Mouse (Mus musculus): ENCODE results near the gene March10. TPM values are rescaled to one million over a fixed set of nuclear protein-coding genes. Genes with fewer than 3 reads are reported as not detected.

The March10 gene
- total and polyA plus RNA-seq, 2 experiments = not detected

- no peaks in the 10 kb centered on the region for H3K79me2 ChIP-seq (ENCODE audit: control insufficient read depth, insufficient read depth, low read length)
- WGBS = 76% methylated on average over 9 of the region's 9 CpGs
Measured at GRCm38 (mm10) chr11:105465488-105465887, 9.0 kb upstream of the March10 start.

GRCm38 (mm10) chr11:105464430-105464967 is 8.0 kb upstream of the March10 start:
- Histone ChIP-seq H3K36me3 (ENCODE audit: control insufficient read depth, insufficient read depth, low read length) (no peaks in the 10 kb centered on the region), H3K9ac (ENCODE audit: low read depth, low read length) (no peak overlapping the region), H3K79me2 (ENCODE audit: control insufficient read depth, insufficient read depth, low read length) (no peaks in the 10 kb centered on the region), H3K4me1 (ENCODE audit: control insufficient read depth, insufficient read depth, low read length) (no peaks in the 10 kb centered on the region), H3K27me3 (ENCODE audit: control insufficient read depth, insufficient read depth, low read length) (no peaks in the 10 kb centered on the region), H3K4me3 (ENCODE audit: insufficient read depth, low read depth, low read length) (no peak overlapping the region), H3K27ac (replicated peaks; ENCODE audit: insufficient read depth, low read depth, low read length) (no peak overlapping the region)
- DNase-seq (ENCODE audit: extremely low read depth, low read depth, low spot score) = no peak
- TF ChIP-seq CTCF (IDR thresholded peaks at IDR 0.05; ENCODE audit: low read depth, low read length) = no peak
- TF ChIP-seq POLR2A (IDR thresholded peaks at IDR 0.05; ENCODE audit: extremely low read depth, insufficient read depth, low read length) = no peak
- 65% methylated on average over 8 of the region's 8 CpGs for WGBS

More at GRCm38 (mm10) chr11:105465488-105465887, 9.0 kb upstream of the March10 start:
- no peaks in the 10 kb centered on the region for H3K27me3 ChIP-seq (ENCODE audit: control insufficient read depth, insufficient read depth, low read length)
- no peaks in the 10 kb centered on the region for H3K36me3 ChIP-seq (ENCODE audit: control insufficient read depth, insufficient read depth, low read length)
- TF ChIP-seq POLR2A (IDR thresholded peaks at IDR 0.05; ENCODE audit: extremely low read depth, insufficient read depth, low read length) (no peak), CTCF (IDR thresholded peaks at IDR 0.05; ENCODE audit: low read depth, low read length) (no peak)
- no peak overlapping the region for H3K9ac ChIP-seq (ENCODE audit: low read depth, low read length)
- no peak for DNase-seq (ENCODE audit: extremely low read depth, low read depth, low spot score)
- no peak overlapping the region for H3K27ac ChIP-seq (replicated peaks; ENCODE audit: insufficient read depth, low read depth, low read length)
- H3K4me3 ChIP-seq (ENCODE audit: insufficient read depth, low read depth, low read length) = no peak overlapping the region
- H3K4me1 ChIP-seq (ENCODE audit: control insufficient read depth, insufficient read depth, low read length) = no peaks in the 10 kb centered on the region

GRCm38 (mm10) chr11:105459900-105460299 is 3.4 kb upstream of the March10 start:
- DNase-seq (ENCODE audit: extremely low read depth, low read depth, low spot score) = peak; percentile 18
- Histone ChIP-seq H3K27ac (replicated peaks; ENCODE audit: insufficient read depth, low read depth, low read length) (no peak overlapping the region), H3K27me3 (ENCODE audit: control insufficient read depth, insufficient read depth, low read length) (peaks cover 5% of the 10 kb centered on the region; the same call in 1 of the 2 replicates), H3K79me2 (ENCODE audit: control insufficient read depth, insufficient read depth, low read length) (no peaks in the 10 kb centered on the region), H3K4me1 (ENCODE audit: control insufficient read depth, insufficient read depth, low read length) (no peaks in the 10 kb centered on the region), H3K36me3 (ENCODE audit: control insufficient read depth, insufficient read depth, low read length) (no peaks in the 10 kb centered on the region), H3K4me3 (ENCODE audit: insufficient read depth, low read depth, low read length) (no peak overlapping the region), H3K9ac (ENCODE audit: low read depth, low read length) (no peak overlapping the region)
- no peak for TF ChIP-seq CTCF (IDR thresholded peaks at IDR 0.05; ENCODE audit: low read depth, low read length)
- TF ChIP-seq POLR2A (IDR thresholded peaks at IDR 0.05; ENCODE audit: extremely low read depth, insufficient read depth, low read length) = no peak
- WGBS = 58% methylated on average over 5 of the region's 5 CpGs

DNA sequence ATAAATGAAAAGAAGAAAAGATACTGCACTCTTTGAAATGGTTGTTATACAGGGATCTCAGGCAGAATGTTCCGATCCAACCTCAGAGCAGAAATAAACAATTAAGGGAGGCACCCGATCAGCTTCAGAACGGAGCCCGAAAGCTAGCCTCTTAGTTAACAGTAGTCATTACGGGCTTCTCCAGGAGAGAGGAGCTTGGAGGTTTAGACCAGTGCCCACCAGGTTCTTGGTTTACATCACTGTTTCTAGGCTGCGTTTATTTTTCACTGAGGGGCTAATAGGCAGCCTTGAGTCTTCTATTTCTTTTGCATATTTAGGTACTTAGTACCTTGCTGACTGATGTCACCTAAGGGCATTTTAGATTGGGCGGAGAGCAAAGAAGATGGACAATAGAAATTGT is 506 bp upstream of the March10 start:
- peaks cover 7% of the 10 kb centered on the region; the same call in 1 of the 2 replicates for H3K27me3 ChIP-seq (ENCODE audit: control insufficient read depth, insufficient read depth, low read length)
- DNase-seq (ENCODE audit: extremely low read depth, low read depth, low spot score) = no peak
- TF ChIP-seq POLR2A (IDR thresholded peaks at IDR 0.05; ENCODE audit: extremely low read depth, insufficient read depth, low read length) (no peak), CTCF (IDR thresholded peaks at IDR 0.05; ENCODE audit: low read depth, low read length) (no peak)
- H3K79me2 ChIP-seq (ENCODE audit: control insufficient read depth, insufficient read depth, low read length) = no peaks in the 10 kb centered on the region
- no peaks in the 10 kb centered on the region for H3K36me3 ChIP-seq (ENCODE audit: control insufficient read depth, insufficient read depth, low read length)
- no peak overlapping the region for H3K9ac ChIP-seq (ENCODE audit: low read depth, low read length)
- H3K27ac ChIP-seq (replicated peaks; ENCODE audit: insufficient read depth, low read depth, low read length) = no peak overlapping the region
- H3K4me1 ChIP-seq (ENCODE audit: control insufficient read depth, insufficient read depth, low read length) = no peaks in the 10 kb centered on the region
- 77% methylated on average over 7 of the region's 7 CpGs for WGBS
- H3K4me3 ChIP-seq (ENCODE audit: insufficient read depth, low read depth, low read length) = no peak overlapping the region

DNA sequence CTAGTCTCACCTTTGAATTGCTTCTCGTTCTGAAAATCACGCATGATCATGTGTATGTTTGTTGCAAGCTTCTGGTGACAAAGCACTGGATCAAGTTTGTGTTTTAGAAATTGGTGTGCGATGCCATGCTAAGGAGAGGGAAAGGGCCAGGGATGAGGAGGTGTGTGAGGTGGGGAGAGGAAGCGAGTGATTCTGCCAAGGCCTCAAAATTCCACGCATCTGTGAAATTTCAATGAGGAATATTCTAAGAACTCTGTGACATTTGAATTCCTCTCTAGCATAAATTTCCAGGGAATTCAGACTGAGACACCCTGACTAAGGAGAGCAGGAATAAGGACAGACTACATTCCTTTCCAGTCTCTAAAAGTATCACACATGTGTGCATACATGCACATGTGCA is 1.4 kb downstream of the March10 start:
- Histone ChIP-seq H3K79me2 (ENCODE audit: control insufficient read depth, insufficient read depth, low read length) (no peaks in the 10 kb centered on the region), H3K4me3 (ENCODE audit: insufficient read depth, low read depth, low read length) (no peak overlapping the region), H3K9ac (ENCODE audit: low read depth, low read length) (no peak overlapping the region), H3K27me3 (ENCODE audit: control insufficient read depth, insufficient read depth, low read length) (peaks cover 10% of the 10 kb centered on the region; the same call in 1 of the 2 replicates), H3K27ac (replicated peaks; ENCODE audit: insufficient read depth, low read depth, low read length) (no peak overlapping the region), H3K4me1 (ENCODE audit: control insufficient read depth, insufficient read depth, low read length) (no peaks in the 10 kb centered on the region), H3K36me3 (ENCODE audit: control insufficient read depth, insufficient read depth, low read length) (no peaks in the 10 kb centered on the region)
- TF ChIP-seq POLR2A (IDR thresholded peaks at IDR 0.05; ENCODE audit: extremely low read depth, insufficient read depth, low read length) (no peak), CTCF (IDR thresholded peaks at IDR 0.05; ENCODE audit: low read depth, low read length) (no peak)
- WGBS = 96% methylated on average over 5 of the region's 5 CpGs
- no peak for DNase-seq (ENCODE audit: extremely low read depth, low read depth, low spot score)

- Histone ChIP-seq H3K4me1 (ENCODE audit: control insufficient read depth, insufficient read depth, low read length) (no peaks in the 10 kb centered on the region), H3K9ac (ENCODE audit: low read depth, low read length) (no peak overlapping the region), H3K36me3 (ENCODE audit: control insufficient read depth, insufficient read depth, low read length) (no peaks in the 10 kb centered on the region), H3K27me3 (ENCODE audit: control insufficient read depth, insufficient read depth, low read length) (peaks cover 11% of the 10 kb centered on the region; the same call in 1 of the 2 replicates), H3K4me3 (ENCODE audit: insufficient read depth, low read depth, low read length) (no peak overlapping the region), H3K27ac (replicated peaks; ENCODE audit: insufficient read depth, low read depth, low read length) (no peak overlapping the region), H3K79me2 (ENCODE audit: control insufficient read depth, insufficient read depth, low read length) (no peaks in the 10 kb centered on the region)
- DNase-seq (ENCODE audit: extremely low read depth, low read depth, low spot score) = no peak
- WGBS = 80% methylated on average over 4 of the region's 4 CpGs
- no peak for TF ChIP-seq CTCF (IDR thresholded peaks at IDR 0.05; ENCODE audit: low read depth, low read length)
- TF ChIP-seq POLR2A (IDR thresholded peaks at IDR 0.05; ENCODE audit: extremely low read depth, insufficient read depth, low read length) = no peak
Measured at GRCm38 (mm10) chr11:105453084-105453483, 3.5 kb downstream of the March10 start.

All from liver, adult 2 months (tissue).